Mouse (Mus musculus) frontal cortex, postnatal 10 days (tissue): ENCODE data around the gene Tti1.

Experiments
- DNase-seq, 2 experiments: peaks; one replicate each; pipeline ENCODE4 v3.0.0; 2022; ENCODE audit warnings: low spot score in 2 of 2, mixed read lengths in 1 of 2

Gene Tti1

DNA sequence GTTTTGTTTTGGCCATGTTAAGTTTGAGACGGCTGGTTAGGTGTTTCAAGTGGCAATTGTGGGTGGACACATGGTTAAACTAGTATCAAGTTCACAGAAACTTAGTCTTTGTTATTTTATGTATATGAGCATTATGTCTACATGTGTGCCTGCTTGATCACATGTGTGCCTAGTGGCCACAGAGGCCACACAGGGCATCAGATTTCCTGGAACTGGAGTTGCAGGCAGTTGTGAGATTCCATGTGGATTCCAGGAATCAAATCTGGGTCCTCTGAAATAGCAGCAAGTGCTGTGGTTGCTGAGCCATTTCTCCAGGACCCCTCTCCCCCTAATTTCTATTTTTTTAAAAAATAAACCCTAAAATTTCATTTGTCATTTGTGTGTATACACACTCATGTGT is 11.4 kb upstream of the Tti1 start:
- no peak for DNase-seq

DNA sequence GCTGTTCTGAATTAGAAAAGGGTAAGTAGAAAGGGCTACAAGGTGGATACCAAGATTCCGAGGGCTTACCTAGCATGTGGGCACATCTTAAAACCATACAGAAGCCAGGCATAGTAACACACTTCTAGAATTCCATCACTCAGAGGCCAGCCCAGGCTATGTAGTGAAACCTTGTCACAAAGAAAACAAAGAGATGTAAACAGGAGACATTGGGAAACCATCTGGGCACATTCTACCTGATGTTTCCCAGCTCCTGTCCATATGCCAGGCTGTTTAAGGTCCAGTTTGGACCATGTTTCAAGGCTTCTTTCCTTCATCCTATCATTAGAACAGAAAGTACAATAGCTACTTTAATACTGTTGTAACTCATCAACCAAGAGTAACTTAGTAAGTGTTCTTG is 9.3 kb upstream of the Tti1 start:
- DNase-seq: no peak

DNA sequence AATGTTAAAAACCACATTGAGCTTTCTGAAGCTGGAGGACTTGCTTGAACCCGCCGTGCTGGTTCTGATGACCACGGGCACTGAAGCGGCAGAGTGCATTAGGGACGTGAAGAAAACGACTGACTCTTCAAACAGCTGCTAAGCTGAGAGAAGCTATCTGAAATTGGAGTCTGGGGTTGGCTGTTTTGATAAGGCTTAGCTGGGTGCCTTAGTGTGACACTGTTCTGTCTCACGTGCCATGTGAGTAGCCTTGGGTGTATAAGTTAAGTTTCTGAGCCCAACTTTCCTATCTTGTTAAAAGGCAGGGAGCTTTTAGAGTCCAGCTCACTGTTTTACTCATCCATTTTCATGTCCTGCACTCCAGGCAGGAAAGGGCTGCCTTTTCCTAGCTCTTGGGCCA is 8.7 kb upstream of the Tti1 start:
- DNase-seq: no peak

- DNase-seq: no peak
Measured at GRCm38 (mm10) chr2:158036408-158036807, 8.2 kb upstream of the Tti1 start.

DNA sequence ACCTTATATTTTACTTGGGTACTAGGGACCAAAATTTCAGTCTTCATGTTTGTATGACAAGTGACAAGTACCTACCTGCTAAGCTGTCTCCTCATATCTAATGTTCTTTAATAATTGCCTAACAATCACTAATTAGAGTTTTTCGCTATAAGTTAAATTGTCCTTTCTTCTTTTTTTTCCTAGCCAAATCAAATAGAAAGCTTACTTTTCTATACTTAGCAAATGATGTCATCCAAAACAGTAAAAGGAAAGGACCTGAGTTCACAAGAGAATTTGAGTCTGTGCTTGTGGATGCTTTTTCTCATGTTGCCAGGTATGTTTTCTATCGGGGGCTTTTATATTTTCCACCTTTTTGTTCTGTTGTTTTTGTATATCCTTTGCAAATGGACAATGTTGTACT is 7.6 kb upstream of the Tti1 start:
- DNase-seq: no peak

DNA sequence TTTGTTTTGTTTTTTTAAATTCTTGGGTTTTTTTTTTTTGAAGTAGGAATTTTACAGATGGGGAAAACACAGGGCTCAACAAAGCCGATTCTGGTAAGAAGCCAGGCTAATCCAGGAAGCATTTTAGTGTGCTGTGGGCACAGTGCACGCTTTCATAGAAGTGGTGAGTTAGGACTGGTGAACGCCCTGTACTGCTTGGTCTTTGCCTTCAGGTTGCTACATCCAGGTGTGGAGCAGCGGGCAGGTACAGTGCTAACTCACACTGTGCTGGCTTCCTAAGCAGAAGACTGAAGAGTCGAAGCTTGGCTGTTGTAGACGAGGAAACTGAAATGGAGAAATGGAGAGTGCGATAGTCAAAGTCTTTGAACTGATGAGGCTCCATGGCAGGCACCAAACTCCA is 1.8 kb upstream of the Tti1 start:
- no peak for DNase-seq

DNA sequence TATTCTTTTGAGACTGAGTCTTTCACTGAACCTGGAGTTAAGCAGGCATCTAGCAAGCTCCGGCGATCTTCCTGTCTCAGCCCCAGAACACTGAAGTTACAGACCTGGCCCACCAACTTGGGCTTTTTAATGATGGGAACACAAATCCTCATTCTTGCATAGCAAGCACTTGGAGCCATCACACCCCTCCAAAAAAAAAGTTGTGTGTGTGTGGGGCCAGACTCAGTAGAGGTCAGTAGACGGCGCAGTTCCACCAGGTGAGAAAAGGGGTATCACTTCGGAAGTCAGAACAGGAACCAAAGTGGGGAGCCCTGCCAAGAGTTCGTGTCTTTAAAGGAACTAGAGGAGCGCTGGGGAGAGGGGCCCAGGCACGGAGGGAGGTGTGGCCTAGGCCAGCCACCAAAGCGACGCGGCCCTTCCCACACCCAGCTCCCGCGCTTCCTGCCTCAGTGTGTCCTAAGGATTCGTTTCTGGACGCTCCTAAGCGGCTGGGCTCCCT is 329 bp downstream of the Tti1 start:
- no peak for DNase-seq

DNA sequence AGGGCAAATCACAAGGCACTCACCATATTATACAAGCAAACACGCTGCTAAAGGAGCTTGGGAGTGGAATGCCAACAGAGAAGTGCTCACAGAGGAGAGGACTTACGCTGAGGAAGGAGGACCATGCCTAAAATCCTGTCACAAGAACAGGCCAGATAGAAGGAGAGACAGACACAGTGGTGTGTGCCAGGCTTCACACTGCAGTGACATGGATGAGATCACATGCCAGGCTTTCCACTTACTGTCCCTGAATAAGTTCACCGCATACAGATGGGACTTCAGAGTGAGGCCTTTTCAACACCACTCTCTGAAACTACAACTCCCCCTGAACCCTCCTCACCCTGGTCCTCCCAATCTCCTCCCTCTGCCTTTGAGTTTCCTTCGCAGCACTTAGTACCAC is 10.9 kb downstream of the Tti1 start:
- DNase-seq: no peak

DNA sequence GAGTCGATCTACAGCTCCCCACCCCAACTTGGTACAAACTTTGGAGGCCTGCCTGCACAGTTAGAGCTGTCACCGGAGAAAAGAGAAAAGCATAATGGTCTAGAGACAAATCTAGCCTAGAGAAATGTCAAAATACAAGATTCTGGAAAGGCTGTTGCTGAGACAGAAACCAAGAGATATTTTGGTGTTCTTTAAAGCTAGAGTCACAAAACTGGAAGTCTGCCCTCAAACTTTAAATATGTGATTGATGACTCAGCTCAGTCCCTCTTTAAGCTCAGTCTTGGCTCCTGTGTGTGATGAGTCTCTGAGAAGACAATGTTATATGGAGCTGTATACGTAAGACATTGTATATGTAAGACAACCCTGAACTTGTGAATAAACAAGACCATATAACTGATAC is 15.6 kb downstream of the Tti1 start:
- DNase-seq: no peak

DNA sequence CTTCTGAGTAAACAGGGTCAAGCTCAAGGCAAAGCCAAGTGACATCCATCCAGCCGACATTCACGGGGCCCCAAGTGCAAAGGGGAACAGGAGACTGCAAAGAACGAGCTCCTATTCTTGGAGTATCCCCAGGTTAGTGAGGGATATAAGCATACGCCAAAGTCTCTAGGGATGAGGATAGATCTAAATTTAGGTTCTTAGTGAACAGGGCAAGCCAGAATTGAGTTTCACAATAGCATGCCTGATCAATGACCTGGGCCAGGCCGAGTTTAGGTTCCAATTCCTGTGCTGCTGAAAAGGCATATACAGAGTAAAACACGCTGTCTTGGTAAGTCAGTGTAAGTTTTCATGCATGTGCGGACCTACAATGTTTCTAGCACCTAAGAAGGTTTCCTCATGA is 18.9 kb downstream of the Tti1 start:
- no peak for DNase-seq

- DNase-seq: no peak
Measured at GRCm38 (mm10) chr2:158005641-158006040, 22.6 kb downstream of the Tti1 start.

DNA sequence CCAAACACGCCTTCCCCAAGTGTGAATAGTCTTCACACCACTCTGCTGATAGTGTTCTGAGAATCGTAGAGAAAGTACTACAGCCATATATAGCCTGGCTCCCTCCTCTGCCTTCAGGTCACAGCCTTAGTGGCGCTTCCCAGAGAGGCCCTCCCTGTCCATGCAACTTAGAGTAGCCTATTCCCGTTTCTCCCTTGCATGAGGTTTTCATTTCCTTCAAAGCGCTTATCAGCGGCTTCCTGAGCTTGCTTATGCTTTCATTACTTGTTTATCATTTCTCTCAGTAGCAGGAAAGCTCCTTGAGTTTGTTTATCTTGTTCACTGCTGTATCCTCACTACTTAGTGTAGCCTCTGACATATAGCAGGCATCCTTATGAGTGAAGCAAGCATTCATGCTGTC is 23.6 kb downstream of the Tti1 start:
- no peak for DNase-seq

DNA sequence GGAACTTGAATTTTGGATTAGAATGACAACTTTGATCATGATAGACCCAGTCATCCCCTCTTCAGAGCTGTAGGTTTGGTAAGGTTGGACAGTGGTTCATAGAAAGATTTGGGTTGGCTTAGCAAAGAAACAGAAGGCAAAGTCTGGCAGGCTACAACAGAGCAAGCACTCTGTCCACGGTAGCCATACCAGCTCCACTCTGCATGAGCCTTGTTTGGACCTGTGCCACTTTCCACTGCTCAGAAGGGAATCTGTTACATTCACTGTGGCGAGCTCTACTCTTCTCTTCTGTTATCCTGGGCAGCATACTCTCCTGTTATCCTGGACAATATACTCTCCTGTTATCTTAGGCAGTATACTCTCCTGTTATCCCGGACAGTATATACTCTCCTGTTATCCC is 29.4 kb downstream of the Tti1 start:
- DNase-seq: no peak

DNA sequence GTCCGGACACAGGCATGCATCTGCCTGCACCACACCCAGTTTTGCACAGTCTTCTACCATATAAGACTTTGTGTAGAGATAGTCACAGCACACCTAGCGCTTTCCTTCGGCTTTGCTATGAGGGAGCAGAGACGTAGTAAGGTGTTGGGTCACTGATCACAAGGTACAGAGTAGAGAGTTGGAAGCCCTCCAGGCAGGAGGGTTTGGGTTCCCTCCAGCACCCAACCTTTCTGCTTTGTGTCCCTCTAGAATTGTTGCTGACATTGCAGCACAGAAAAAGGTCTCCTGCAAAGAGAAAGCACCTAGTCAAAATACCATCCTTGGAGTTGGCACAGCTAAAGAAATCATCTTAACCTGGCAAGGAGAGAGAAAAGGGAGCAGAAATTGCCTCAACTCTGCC is 35.7 kb downstream of the Tti1 start:
- DNase-seq: no peak

DNA sequence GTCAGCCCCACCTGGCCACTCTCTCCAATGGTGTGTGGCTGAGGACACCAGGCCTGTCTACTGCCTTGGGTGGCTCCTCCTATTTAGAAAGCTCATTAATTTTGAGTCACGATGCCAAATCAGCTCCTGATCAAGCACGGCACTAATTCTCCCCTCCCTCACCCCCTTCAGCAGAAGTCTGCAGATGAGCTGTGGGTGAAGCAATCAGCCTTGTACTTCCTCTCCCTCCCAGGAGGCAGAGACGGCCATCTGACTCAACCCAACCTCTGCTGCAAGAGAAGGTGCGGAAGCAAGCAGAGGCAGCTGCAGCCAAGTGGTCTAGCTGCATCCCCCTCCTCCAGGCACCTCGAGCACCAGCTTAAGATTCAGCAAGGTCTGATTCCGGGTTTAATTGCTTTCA is 37.2 kb downstream of the Tti1 start:
- no peak for DNase-seq

GRCm38 (mm10) chr2:157989946-157990345 is 38.3 kb downstream of the Tti1 start:
- DNase-seq: no peak

- DNase-seq: no peak
Measured at GRCm38 (mm10) chr2:157988416-157989190, 39.6 kb downstream of the Tti1 start.

DNA sequence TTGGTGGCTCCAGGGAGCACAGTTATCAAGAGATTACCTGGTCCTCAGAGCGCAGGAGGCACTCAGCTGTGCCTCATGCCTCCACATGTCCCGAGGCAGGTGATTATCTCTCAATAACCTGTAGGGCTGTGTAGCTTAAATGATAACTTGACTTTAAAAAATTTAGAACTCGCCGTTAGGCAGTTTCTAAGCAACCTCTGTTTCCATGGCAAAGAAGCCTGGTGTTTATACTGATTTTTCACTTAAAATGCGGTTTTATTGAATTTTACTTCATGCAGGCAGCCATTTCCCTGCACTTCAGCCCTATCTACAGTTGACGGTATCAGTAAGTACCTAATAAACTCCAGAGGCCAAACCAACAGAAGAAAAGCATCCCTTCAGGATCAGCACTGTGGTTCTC is 42.0 kb downstream of the Tti1 start:
- no peak for DNase-seq

DNA sequence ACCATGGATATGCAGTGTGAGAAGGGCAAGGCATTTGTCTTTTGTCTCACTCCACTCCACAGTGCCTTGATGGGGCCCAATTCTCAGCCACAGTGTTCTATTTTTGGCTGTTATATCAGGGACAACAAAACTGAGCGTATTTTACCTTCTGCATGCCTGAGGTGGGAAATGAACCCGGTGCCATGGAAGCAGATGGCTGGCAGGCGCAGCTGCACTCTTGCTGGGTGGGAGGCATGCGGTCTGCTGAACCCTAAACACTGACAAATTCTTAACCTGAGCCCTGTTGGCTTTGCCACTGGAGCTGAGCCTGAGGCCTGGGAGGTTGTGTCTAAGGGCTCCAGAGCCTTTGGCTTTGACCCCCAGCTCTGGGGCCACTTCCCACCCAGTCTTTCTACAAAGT is 42.6 kb downstream of the Tti1 start:
- no peak for DNase-seq

DNA sequence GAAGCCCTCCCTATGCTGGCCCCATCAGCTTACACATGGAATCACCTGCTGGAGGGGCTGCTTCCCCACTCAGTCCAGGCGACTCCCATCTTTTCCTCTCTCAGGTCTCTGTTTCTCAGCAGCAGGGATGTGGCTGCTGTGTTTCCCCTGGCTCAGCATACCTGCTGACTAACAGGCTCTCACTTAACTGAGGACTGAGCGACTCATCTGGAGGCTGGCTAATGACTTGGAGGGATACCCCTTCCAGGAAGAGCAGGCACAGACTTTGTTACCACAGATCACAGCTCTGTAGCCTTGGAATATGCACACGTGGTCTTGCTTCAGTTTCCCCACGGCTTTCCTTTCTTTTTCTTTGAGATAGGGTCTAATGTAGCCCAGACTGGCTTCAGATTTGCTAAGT is 45.0 kb downstream of the Tti1 start:
- no peak for DNase-seq

- DNase-seq: no peak
Measured at GRCm38 (mm10) chr2:157982727-157983126, 45.5 kb downstream of the Tti1 start.

GRCm38 (mm10) chr2:157979241-157979640 is 49.0 kb downstream of the Tti1 start:
- DNase-seq: no peak

- DNase-seq: no peak
Measured at GRCm38 (mm10) chr2:157975595-157975994, 52.6 kb downstream of the Tti1 start.
